In genomic region chr8:89501756-89502155, GRCm38 (mm10) we compare ENCODE assay signal across 31 mouse cellular contexts.
"Had no signal": no experiment of that assay in that cellular context is flagged by ENCODE, and none has a peak within 500 bp of the region (broad histone marks: within the 10 kb centered on the region; RNA-seq: fewer than 3 reads in every experiment).

No protein-coding gene starts in this region.

- H3K36me3 ChIP-seq: limb, embryonic 13.5 days; limb, embryonic 15.5 days; liver, embryonic 12.5 days; liver, embryonic 13.5 days; liver, embryonic 15.5 days; lung, embryonic 15.5 days; midbrain, embryonic 10.5 days; midbrain, embryonic 12.5 days; midbrain, embryonic 13.5 days; midbrain, embryonic 15.5 days; neural tube, embryonic 12.5 days had no signal

- H3K27me3 ChIP-seq: liver, embryonic 12.5 days; liver, embryonic 13.5 days; liver, embryonic 15.5 days; lung, embryonic 15.5 days; megakaryocyte, embryonic 14.5 days; midbrain, embryonic 12.5 days; midbrain, embryonic 13.5 days; midbrain, embryonic 15.5 days; neural tube, embryonic 12.5 days had no signal

- H3K9ac ChIP-seq: limb, embryonic 13.5 days; limb, embryonic 15.5 days; liver, embryonic 12.5 days; liver, embryonic 13.5 days; liver, embryonic 14.5 days; liver, embryonic 15.5 days; liver, postnatal 0 days; lung, embryonic 14.5 days; lung, embryonic 15.5 days; midbrain, embryonic 12.5 days; midbrain, embryonic 13.5 days; midbrain, embryonic 15.5 days; neural tube, embryonic 12.5 days had no signal

- H3K9me3 ChIP-seq: limb, embryonic 13.5 days; limb, embryonic 15.5 days; liver, embryonic 12.5 days; liver, embryonic 13.5 days; liver, embryonic 15.5 days; lung, embryonic 15.5 days; midbrain, embryonic 10.5 days; midbrain, embryonic 12.5 days; midbrain, embryonic 13.5 days; midbrain, embryonic 15.5 days; neural tube, embryonic 12.5 days had no signal

- H3K4me3 ChIP-seq: left cerebral cortex, adult 2 months; limb, embryonic 13.5 days; limb, embryonic 15.5 days; liver, embryonic 12.5 days; liver, embryonic 13.5 days; liver, embryonic 15.5 days; lung, embryonic 15.5 days; megakaryocyte, embryonic 14.5 days; midbrain, embryonic 10.5 days; midbrain, embryonic 12.5 days; midbrain, embryonic 13.5 days; midbrain, embryonic 15.5 days; myocyte; neural tube, embryonic 12.5 days had no signal

- ATAC-seq: liver, embryonic 12.5 days; liver, postnatal 0 days; lung, postnatal 0 days; midbrain, embryonic 13.5 days; midbrain, embryonic 15.5 days; midbrain, embryonic 16.5 days had no signal

- H3K4me1 ChIP-seq: liver, embryonic 13.5 days; liver, embryonic 15.5 days; lung, embryonic 15.5 days; megakaryocyte, embryonic 14.5 days; midbrain, embryonic 12.5 days; midbrain, embryonic 13.5 days; midbrain, embryonic 15.5 days; neural tube, embryonic 12.5 days had no signal

- DNase-seq: left cerebral cortex, postnatal 4 days; liver; liver, embryonic 13.5 days; liver, postnatal 0 days; lung, adult 18-20 months; lung, adult 2 months; lung, embryonic 14.5 days; lung, postnatal 10 days; lung, postnatal 14 days; lung, postnatal 36 days; lung, postnatal 4 days; midbrain, embryonic 14.5 days had no signal

- H3K4me2 ChIP-seq: limb, embryonic 13.5 days; limb, embryonic 15.5 days; liver, embryonic 11.5 days; liver, embryonic 12.5 days; liver, embryonic 13.5 days; liver, embryonic 15.5 days; lung, embryonic 14.5 days; lung, embryonic 15.5 days; midbrain, embryonic 11.5 days; midbrain, embryonic 12.5 days; midbrain, embryonic 13.5 days; midbrain, embryonic 15.5 days; neural tube, embryonic 12.5 days had no signal

- H3K27ac ChIP-seq: left cerebral cortex, adult 2 months; limb, embryonic 13.5 days; limb, embryonic 15.5 days; liver, embryonic 12.5 days; liver, embryonic 13.5 days; liver, embryonic 14.5 days; liver, embryonic 15.5 days; lung, embryonic 15.5 days; macrophage; midbrain, embryonic 10.5 days; midbrain, embryonic 12.5 days; midbrain, embryonic 13.5 days; midbrain, embryonic 15.5 days; neural tube, embryonic 12.5 days had no signal
